Mouse (Mus musculus) heart, postnatal 10 days (tissue): ENCODE measurements around the gene Pip4k2a. TPM values are rescaled to one million over a fixed set of nuclear protein-coding genes. Genes with fewer than 3 reads are reported as not detected.

ENCODE experiments used
- DNase-seq, 2 experiments: peaks; one replicate each; pipeline ENCODE4 v3.0.0; 2021
- intact Hi-C: fragments of 180-260 bp; cut with DNase I; formaldehyde crosslinking; loops from one replicate; pipeline ENCODE4 v1.15.1; 2025
- total RNA-seq, 2 experiments: library from RNA; stranded (reverse); gene quantifications; 2 replicates each; pipeline ENCODE4 v1.2.3; 2021

Pip4k2a gene
- total RNA-seq, 2 experiments from 2014 or later = 8.7 to 10.9 TPM

DNA sequence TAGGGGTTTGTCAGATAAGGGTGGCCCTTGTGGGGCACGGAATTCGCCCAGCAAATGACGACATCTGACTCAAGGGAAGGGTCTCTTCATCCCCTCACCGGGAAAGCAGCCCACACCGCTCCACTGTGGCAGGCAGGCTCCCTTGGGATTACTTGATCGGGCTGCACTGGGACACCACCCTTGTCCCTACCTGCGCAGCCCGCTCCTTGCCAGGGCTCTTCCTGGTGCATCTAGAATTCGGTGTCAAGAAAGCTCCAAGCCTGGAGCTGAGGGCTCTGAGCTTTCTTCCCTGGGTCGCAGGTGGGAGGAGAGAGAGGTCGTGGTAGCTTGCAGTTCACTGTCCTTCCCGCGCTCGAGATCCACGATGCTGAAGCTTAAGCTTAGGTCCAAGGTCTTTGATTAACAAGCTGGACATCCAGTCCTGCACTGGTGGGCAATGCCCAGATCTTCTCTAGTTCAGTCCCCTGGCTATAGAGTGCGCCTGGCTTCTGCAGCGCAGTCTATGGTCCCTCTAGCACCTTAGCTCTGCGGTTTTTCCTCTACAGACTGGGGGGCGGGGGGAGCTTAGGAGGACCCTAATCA, 196.6 kb downstream of the Pip4k2a start:
- intact Hi-C loops = no loop called here
- DNase-seq = no peak

DNA sequence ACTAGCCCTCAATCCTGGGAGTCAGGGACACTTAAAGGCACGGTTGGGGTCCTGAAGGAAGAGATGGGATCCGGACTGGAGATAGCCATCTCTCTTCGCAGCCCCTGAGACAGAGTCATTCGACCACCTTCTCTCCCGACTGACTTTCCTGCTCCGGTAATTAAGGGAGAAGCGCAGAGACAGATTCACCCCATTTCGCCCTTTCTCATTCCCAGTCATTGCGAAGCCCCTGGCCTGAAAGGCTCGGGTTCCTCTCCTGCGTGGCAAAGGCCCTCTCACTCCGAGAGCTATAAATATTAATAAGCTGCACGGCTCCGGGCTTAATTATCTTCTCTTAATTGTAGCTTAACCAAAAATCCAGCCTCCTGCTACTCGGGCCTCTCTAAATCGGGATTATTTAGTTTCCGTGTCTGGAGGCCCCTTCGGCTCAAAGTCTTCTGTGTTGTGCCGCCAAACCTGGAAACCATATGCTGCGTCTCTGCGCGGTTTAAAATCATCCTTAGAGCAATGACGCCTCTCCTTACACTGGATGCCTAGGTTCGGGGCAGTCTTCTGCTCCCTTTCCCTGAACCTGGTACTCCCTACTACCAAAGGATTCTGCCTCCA, 197.2 kb downstream of the Pip4k2a start:
- intact Hi-C loops = no loop called here
- no peak for DNase-seq

DNA sequence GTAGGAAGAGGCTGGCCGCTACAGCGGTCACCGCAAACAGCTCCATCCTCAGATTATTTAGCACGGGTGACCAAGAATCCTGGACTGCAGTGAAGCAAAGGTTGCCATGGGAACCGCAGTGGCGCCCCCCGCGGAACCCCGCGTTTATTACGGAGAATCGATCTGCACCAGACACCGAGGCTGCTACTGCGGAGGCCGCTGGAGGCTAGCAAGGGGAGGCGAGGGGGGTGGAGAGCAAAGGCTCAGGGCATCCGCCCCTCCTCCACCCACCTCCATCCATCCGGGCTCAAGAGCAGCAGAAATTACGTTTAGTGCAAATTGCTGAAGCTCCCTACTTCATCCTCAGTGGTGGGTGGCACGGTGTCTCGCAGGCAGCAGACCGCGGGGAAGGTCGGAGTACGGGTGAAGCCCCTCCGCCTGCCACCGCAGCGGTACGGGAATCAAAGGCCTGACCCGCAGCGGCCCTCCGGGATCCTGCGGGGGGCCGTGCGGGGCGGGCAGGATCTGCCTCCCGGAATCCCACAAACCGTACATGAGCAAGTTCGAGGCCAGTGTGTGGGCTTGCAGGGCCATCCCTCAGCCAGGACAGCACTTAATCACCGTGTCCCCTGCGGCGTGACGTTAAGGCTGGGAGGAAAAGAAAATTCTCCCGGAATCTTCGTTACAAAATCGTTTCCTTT, 197.8 kb downstream of the Pip4k2a start:
- intact Hi-C loops = no loop called here
- DNase-seq = peak; percentile 33 to 38

DNA sequence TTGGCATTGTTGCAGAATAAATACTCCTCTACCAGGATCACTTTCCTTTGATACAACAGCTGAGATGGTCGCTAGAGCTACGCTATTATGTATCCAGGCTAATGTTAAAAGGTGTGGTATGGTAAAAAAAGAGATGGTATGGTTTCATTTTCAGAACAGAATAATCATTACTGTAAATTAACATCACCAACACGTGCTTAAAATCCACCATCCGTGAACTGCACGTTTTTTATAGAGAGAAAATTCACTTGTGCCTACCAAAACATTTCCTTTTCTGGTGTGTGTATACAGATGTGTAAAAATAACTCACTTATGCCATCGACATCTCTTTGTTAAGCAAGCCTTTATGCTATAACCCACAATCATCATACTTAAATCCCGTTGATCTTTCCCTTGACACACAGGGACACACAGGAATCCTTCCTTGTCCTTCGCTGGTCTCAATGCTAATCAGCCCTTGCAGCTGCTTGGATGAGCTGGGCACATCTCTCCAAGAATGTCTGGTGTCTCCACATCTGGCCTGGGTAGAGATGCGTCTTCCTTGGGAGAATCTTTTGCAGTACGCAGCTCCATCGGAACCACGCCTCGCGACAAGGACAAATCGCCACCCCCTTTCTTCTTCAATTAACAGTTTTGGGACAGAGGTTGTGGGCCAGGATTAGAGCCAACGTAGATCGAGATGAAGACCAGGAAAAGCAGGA, 198.5 kb downstream of the Pip4k2a start:
- intact Hi-C loops = no loop called here
- DNase-seq = no peak

DNA sequence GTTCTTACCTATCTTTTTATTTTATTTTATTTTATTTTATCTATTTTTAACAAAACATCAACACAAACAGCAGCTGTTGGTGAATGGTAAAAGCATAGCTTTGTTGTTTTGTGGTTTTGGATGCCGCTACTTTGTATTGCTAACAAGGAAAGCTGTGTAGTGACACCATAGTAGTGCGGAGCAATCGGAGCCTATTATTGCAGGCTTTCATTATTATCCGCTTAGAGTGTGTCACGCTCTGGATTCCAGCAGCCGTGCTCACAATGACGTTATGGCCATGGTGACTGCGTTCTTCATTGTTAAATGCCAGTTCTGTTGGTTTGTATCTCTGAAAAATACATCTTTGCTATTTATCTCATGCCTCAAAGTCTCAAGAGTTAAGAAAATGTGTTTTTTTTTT, 200.2 kb downstream of the Pip4k2a start:
- no peak for DNase-seq
- intact Hi-C loops = no loop called here

DNA sequence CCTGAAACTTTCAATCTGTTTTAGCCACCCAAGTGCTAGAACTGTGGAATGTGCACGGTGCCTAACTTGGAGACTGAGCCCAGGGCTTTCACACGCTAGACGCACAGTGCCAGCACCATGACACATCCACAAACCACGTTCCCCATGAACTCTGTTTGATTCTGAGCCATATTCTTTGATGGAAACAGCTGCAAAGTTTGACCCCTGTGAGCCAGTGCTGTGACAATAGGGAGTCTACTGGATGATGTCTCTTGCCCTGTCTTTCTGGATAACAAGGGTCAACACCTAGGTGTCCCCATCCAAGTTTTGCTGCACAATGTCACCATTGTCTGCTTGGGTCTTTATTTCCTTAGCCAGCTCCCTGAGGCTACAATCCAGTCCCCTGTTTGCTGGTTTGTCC, 203.7 kb downstream of the Pip4k2a start:
- intact Hi-C loops = no loop called here
- DNase-seq = no peak

Other genes with a start within 250 kb of the Pip4k2a start
- gene 4930426L09Rik, start 217 bp upstream of the Pip4k2a start, total RNA-seq = under 1 TPM; 0.22 to 0.53 TPM
- not detected for gene Armc3, start 201.2 kb upstream of the Pip4k2a start, total RNA-seq